Mouse (Mus musculus): ENCODE measurements around the gene Prss48. TPM values are rescaled to one million over a fixed set of nuclear protein-coding genes. Genes with fewer than 3 reads are reported as not detected.
"Not testable (repeated sequence)": the region's sequence is repeated elsewhere in the genome, so short reads cannot be mapped to it uniquely, and the experiment has no call there.

Prss48 gene
- total and polyA plus RNA-seq, 2 experiments from 2014 or later: not detected

DNA sequence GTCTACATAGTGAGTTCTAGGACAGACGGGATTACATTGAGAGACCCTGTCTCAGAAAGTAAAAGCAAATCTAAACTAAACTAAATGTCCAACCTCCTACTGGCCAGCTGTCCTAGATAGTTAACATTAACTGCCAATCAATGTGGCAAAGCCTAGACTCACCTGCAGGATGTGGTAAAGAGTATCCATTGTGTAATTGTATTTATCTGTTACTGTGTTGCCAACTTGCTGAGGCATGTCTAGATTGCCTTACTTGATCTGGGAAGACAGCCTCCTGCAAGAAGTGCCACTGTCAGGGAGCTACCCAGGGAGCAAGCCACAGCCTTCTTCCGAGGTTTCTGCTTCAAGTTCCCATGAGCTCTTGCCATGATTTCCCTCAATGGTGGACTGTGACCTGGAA lies 15.1 kb downstream of the Prss48 start:
- Histone ChIP-seq H3K4me2 (ENCODE audit: low read depth) (no peak overlapping the region), H3K4me3 (ENCODE audit: low read depth, low read length) (no peak overlapping the region), H3K27ac (ENCODE audit: low read depth, low read length) (no peak overlapping the region), H3K9me3 (ENCODE audit: low read length) (no peaks in the 10 kb centered on the region), H3K9ac (no peak overlapping the region), H3K27me3 (ENCODE audit: insufficient read depth, low read length) (no peaks in the 10 kb centered on the region), H3K4me1 (ENCODE audit: insufficient read depth) (no peaks in the 10 kb centered on the region), H3K36me3 (ENCODE audit: insufficient read depth) (no peaks in the 10 kb centered on the region)
- DNase-seq: no peak
- ATAC-seq: no peak
- WGBS: 81% methylated on average over 2 of the region's 2 CpGs
- TF ChIP-seq CTCF (IDR thresholded peaks at IDR 0.05; ENCODE audit: low read depth): no peak

- H3K36me3 ChIP-seq (ENCODE audit: insufficient read depth): no peaks in the 10 kb centered on the region
- no peak for ATAC-seq
- DNase-seq: no peak
- H3K27me3 ChIP-seq (ENCODE audit: insufficient read depth, low read length): no peaks in the 10 kb centered on the region
- no peak overlapping the region for H3K9ac ChIP-seq
- no peak for TF ChIP-seq CTCF (IDR thresholded peaks at IDR 0.05; ENCODE audit: low read depth)
- H3K27ac ChIP-seq (ENCODE audit: low read depth, low read length): no peak overlapping the region
- H3K4me3 ChIP-seq (ENCODE audit: low read depth, low read length): no peak overlapping the region
- H3K9me3 ChIP-seq (ENCODE audit: low read length): no peaks in the 10 kb centered on the region
- WGBS: 91% methylated on average over 6 of the region's 6 CpGs
- H3K4me2 ChIP-seq (ENCODE audit: low read depth): no peak overlapping the region
- H3K4me1 ChIP-seq (ENCODE audit: insufficient read depth): no peaks in the 10 kb centered on the region
Measured at GRCm38 (mm10) chr3:85984537-85984936, 17.8 kb downstream of the Prss48 start.

DNA sequence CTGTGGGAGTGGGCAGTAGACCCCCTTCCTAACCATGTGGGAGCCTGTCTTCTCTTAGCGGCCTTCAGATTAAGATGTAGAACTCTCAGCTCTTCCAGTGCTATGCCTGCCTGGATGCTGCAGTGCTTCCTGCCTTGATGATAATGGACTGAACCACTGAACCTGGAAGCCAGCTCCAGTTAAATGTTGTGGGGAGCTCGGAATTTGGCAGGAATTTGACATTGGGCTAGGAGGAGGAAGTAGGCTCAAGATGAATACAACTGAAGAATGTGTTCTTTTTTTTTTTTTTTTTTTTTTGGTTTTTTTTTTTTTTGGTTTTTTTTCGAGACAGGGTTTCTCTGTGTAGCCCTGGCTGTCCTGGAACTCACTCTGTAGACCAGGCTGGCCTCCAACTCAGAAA lies 20.5 kb downstream of the Prss48 start:
- H3K36me3 ChIP-seq (ENCODE audit: insufficient read depth); DNase-seq; H3K4me1 ChIP-seq (ENCODE audit: insufficient read depth); H3K9me3 ChIP-seq (ENCODE audit: low read length); H3K27me3 ChIP-seq (ENCODE audit: insufficient read depth, low read length); H3K9ac ChIP-seq; H3K4me3 ChIP-seq (ENCODE audit: low read depth, low read length); H3K27ac ChIP-seq (ENCODE audit: low read depth, low read length); H3K4me2 ChIP-seq (ENCODE audit: low read depth); ATAC-seq: not testable (repeated sequence)
- 88% methylated on average over 3 of the region's 3 CpGs for WGBS

- Histone ChIP-seq H3K9ac (no peak overlapping the region), H3K4me1 (ENCODE audit: insufficient read depth) (no peaks in the 10 kb centered on the region), H3K27me3 (ENCODE audit: insufficient read depth, low read length) (no peaks in the 10 kb centered on the region), H3K27ac (ENCODE audit: low read depth, low read length) (no peak overlapping the region), H3K4me3 (ENCODE audit: low read depth, low read length) (no peak overlapping the region), H3K36me3 (ENCODE audit: insufficient read depth) (no peaks in the 10 kb centered on the region), H3K4me2 (ENCODE audit: low read depth) (no peak overlapping the region), H3K9me3 (ENCODE audit: low read length) (no peaks in the 10 kb centered on the region)
- no peak for TF ChIP-seq CTCF (IDR thresholded peaks at IDR 0.05; ENCODE audit: low read depth)
- DNase-seq (no peak), ATAC-seq (no peak)
- 91% methylated on average over 4 of the region's 4 CpGs for WGBS
Measured at GRCm38 (mm10) chr3:85980036-85980435, 22.3 kb downstream of the Prss48 start.

DNA sequence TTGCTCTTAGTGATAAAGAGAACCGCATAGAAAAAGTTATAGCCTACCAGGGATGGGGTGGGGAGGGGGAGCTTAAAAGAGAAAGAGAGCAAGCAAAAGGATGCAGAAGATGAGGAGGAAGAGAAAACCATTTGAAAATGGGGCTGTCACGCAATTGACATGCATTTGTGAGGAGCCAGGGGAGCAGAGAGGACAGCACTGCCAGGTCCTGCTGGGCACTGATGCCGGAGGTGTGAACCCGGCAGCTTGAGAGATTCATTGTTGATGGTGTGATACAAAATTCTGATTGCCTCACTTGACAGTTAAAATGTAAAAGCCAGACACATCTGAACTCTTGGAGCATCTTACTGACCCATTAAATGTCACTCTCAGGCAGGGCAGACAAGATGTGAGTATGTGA lies 27.8 kb downstream of the Prss48 start:
- no peak for DNase-seq
- H3K4me3 ChIP-seq (ENCODE audit: low read depth, low read length): no peak overlapping the region
- no peak for ATAC-seq
- H3K9me3 ChIP-seq (ENCODE audit: low read length): no peaks in the 10 kb centered on the region
- H3K27ac ChIP-seq (ENCODE audit: low read depth, low read length): no peak overlapping the region
- H3K9ac ChIP-seq: no peak overlapping the region
- H3K27me3 ChIP-seq (ENCODE audit: insufficient read depth, low read length): no peaks in the 10 kb centered on the region
- 79% methylated on average over 4 of the region's 4 CpGs for WGBS
- H3K36me3 ChIP-seq (ENCODE audit: insufficient read depth): no peaks in the 10 kb centered on the region
- H3K4me1 ChIP-seq (ENCODE audit: insufficient read depth): peaks cover 5% of the 10 kb centered on the region; the same call in 1 of the 2 replicates
- H3K4me2 ChIP-seq (ENCODE audit: low read depth): no peak overlapping the region
- no peak for TF ChIP-seq CTCF (IDR thresholded peaks at IDR 0.05; ENCODE audit: low read depth)

DNA sequence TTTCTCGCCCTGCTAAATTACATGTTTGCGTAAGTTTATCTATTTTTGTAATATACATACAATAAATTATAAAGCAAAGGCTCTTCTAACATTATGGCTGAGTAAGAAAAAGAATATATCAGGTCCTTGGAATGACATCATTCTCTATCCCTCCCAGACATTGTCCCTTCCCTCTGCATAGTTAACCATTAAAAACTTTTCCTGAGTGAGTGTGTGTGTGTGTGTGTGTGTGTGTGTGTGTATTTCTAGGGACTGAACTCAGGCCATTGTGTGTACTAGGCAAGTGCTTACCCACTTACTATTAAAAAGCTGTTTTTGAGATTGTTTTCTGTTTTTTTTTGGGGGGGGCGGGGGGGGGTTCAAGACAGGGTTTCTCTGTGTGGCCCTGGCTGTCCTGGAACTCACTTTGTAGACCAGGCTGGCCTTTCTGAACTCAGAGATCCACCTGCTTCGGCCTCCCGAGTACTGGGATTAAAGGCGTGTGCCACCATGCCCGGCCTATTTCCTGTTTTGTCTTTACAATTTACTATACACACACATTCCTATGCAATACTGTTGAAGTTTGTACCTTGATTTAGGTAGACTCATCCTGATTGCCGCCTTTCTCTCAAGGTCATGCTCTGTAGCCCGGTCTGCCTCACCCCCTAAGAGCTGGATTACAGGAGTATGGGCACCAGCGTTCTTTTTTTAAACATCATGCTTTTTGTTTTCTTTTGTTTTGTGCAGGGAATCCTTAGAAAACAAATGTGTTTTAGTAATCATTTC lies 28.7 kb downstream of the Prss48 start:
- Histone ChIP-seq H3K36me3 (ENCODE audit: insufficient read depth) (no peaks in the 10 kb centered on the region), H3K4me3 (ENCODE audit: low read depth, low read length) (no peak overlapping the region), H3K4me1 (ENCODE audit: insufficient read depth) (peaks cover 5% of the 10 kb centered on the region; the same call in 1 of the 2 replicates), H3K27ac (ENCODE audit: low read depth, low read length) (no peak overlapping the region), H3K4me2 (ENCODE audit: low read depth) (no peak overlapping the region), H3K9me3 (ENCODE audit: low read length) (no peaks in the 10 kb centered on the region), H3K27me3 (ENCODE audit: insufficient read depth, low read length) (no peaks in the 10 kb centered on the region), H3K9ac (no peak overlapping the region)
- no peak for TF ChIP-seq CTCF (IDR thresholded peaks at IDR 0.05; ENCODE audit: low read depth)
- WGBS: 86% methylated on average over 10 of the region's 10 CpGs
- DNase-seq (no peak), ATAC-seq (no peak)

DNA sequence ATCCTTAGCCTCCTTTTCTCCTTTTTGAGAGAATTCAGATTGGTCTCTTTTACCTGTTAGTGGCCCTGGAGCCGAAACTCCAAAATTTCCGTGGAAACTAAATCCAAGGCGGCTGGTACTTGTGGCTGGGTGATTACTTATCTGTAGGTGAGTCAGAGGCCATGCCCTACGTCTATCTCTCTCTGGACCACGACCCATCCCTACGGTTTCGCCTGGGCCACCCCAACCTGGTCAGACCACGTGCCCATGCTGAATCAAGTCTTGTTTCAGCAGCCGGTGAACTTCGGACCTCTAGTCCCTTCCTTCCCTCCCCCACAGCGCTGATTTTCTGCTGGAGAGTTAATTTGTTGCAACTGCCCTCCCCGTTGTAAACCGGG lies 30.7 kb downstream of the Prss48 start:
- 2% methylated on average over 13 of the region's 13 CpGs for WGBS
- H3K9ac ChIP-seq: peak overlapping the region; percentile 86
- H3K9me3 ChIP-seq (ENCODE audit: low read length): no peaks in the 10 kb centered on the region
- peaks cover 5% of the 10 kb centered on the region; the same call in 1 of the 2 replicates for H3K4me1 ChIP-seq (ENCODE audit: insufficient read depth)
- no peak for ATAC-seq
- H3K27me3 ChIP-seq (ENCODE audit: insufficient read depth, low read length): no peaks in the 10 kb centered on the region
- H3K36me3 ChIP-seq (ENCODE audit: insufficient read depth): no peaks in the 10 kb centered on the region
- DNase-seq: no peak
- TF ChIP-seq CTCF (IDR thresholded peaks at IDR 0.05; ENCODE audit: low read depth): no peak
- H3K27ac ChIP-seq (ENCODE audit: low read depth, low read length): no peak overlapping the region
- peak overlapping the region; percentile 83 for H3K4me2 ChIP-seq (ENCODE audit: low read depth)
- peak overlapping the region; percentile 94 for H3K4me3 ChIP-seq (ENCODE audit: low read depth, low read length)

Data from forebrain, postnatal 0 days (tissue).